Mouse (Mus musculus): Measurements from ENCODE around the gene Nfil3. TPM values are rescaled to one million over a fixed set of nuclear protein-coding genes. Genes with fewer than 3 reads are reported as not detected.

Nfil3 gene
- polyA plus RNA-seq (2014; fragmentation: Nextera tagmentation; extraction: Ambion mirVana) = 15.9 and 18.9 TPM in 2 replicates

- peak within 1 kb of the TSS; percentile 99 for H3K4me2 ChIP-seq (replicated peaks; ENCODE audit: low read depth, low read length)
- ATAC-seq (ENCODE audit: low FRiP score, low TSS enrichment) = peak; percentile 88
- H3K27ac ChIP-seq (ENCODE audit: low read depth, low read length) = peak within 1 kb of the TSS; percentile 86
- H3K9ac ChIP-seq (ENCODE audit: low read depth, low read length) = peak within 1 kb of the TSS; percentile 79
- H3K27me3 ChIP-seq (ENCODE audit: control insufficient read depth, insufficient read depth, low read length) = peaks cover 6% of the 10 kb centered on the region; the same call in 1 of the 2 replicates
- H3K4me3 ChIP-seq (ENCODE audit: low read length) = peak within 1 kb of the TSS; percentile 90
- H3K36me3 ChIP-seq (ENCODE audit: control insufficient read depth, insufficient read depth, low read length) = no peaks in the 10 kb centered on the region
- no peaks in the 10 kb centered on the region for H3K9me3 ChIP-seq (ENCODE audit: control insufficient read depth, low read length)
- H3K4me1 ChIP-seq (ENCODE audit: control insufficient read depth, insufficient read depth, low read length) = peaks cover 23% of the 10 kb centered on the region
- WGBS = 0% methylated on average over 23 of the region's 79 CpGs
Measured at GRCm38 (mm10) chr13:52980951-52981421, at the start of gene Nfil3. Gene Nfil3 (minus strand): TSS chr13:52981073.

DNA sequence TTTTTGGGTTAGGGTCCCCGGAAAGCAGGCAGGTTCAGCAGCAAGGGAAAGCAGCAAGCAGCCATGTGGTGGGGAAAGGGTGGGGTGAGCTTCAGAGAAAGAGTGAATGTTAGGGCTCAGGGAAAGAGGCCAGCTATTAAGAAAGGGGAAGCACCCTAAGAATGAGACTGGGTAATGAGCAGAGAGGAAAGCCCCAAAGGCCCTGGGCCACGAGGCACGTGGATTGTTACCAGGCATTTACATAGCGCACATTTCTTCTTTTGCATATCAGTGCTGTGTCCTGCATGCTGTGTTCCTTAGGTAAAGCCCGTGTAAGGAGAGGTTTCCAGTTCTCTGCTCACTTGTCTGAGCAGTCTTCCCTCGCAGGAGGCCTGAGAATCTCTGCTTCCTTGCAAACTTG lies 43.4 kb upstream of the Nfil3 start:
- Histone ChIP-seq H3K4me1 (ENCODE audit: control insufficient read depth, insufficient read depth, low read length) (no peaks in the 10 kb centered on the region), H3K4me2 (replicated peaks; ENCODE audit: low read depth, low read length) (no peak overlapping the region), H3K9me3 (ENCODE audit: control insufficient read depth, low read length) (no peaks in the 10 kb centered on the region; the same call in 1 of the 2 replicates), H3K27me3 (ENCODE audit: control insufficient read depth, insufficient read depth, low read length) (no peaks in the 10 kb centered on the region), H3K36me3 (ENCODE audit: control insufficient read depth, insufficient read depth, low read length) (no peaks in the 10 kb centered on the region), H3K4me3 (ENCODE audit: low read length) (no peak overlapping the region), H3K27ac (ENCODE audit: low read depth, low read length) (no peak overlapping the region), H3K9ac (ENCODE audit: low read depth, low read length) (no peak overlapping the region)
- no peak for ATAC-seq (ENCODE audit: low FRiP score, low TSS enrichment)
- WGBS = 62% methylated on average over 6 of the region's 6 CpGs

GRCm38 (mm10) chr13:53020282-53020681 lies 39.4 kb upstream of the Nfil3 start:
- no peaks in the 10 kb centered on the region for H3K9me3 ChIP-seq (ENCODE audit: control insufficient read depth, low read length)
- no peaks in the 10 kb centered on the region for H3K27me3 ChIP-seq (ENCODE audit: control insufficient read depth, insufficient read depth, low read length)
- H3K4me3 ChIP-seq (ENCODE audit: low read length) = no peak overlapping the region
- no peaks in the 10 kb centered on the region for H3K4me1 ChIP-seq (ENCODE audit: control insufficient read depth, insufficient read depth, low read length)
- H3K36me3 ChIP-seq (ENCODE audit: control insufficient read depth, insufficient read depth, low read length) = no peaks in the 10 kb centered on the region
- ATAC-seq (ENCODE audit: low FRiP score, low TSS enrichment) = no peak
- 36% methylated on average over 3 of the region's 3 CpGs for WGBS
- H3K4me2 ChIP-seq (replicated peaks; ENCODE audit: low read depth, low read length) = no peak overlapping the region
- no peak overlapping the region for H3K27ac ChIP-seq (ENCODE audit: low read depth, low read length)
- no peak overlapping the region for H3K9ac ChIP-seq (ENCODE audit: low read depth, low read length)

GRCm38 (mm10) chr13:53019532-53019931 lies 38.7 kb upstream of the Nfil3 start:
- H3K4me2 ChIP-seq (replicated peaks; ENCODE audit: low read depth, low read length) = no peak overlapping the region
- 92% methylated on average over 5 of the region's 9 CpGs for WGBS
- H3K4me3 ChIP-seq (ENCODE audit: low read length) = no peak overlapping the region
- H3K27me3 ChIP-seq (ENCODE audit: control insufficient read depth, insufficient read depth, low read length) = no peaks in the 10 kb centered on the region
- no peak overlapping the region for H3K9ac ChIP-seq (ENCODE audit: low read depth, low read length)
- H3K4me1 ChIP-seq (ENCODE audit: control insufficient read depth, insufficient read depth, low read length) = no peaks in the 10 kb centered on the region
- no peaks in the 10 kb centered on the region for H3K36me3 ChIP-seq (ENCODE audit: control insufficient read depth, insufficient read depth, low read length)
- H3K9me3 ChIP-seq (ENCODE audit: control insufficient read depth, low read length) = no peaks in the 10 kb centered on the region
- no peak overlapping the region for H3K27ac ChIP-seq (ENCODE audit: low read depth, low read length)
- no peak for ATAC-seq (ENCODE audit: low FRiP score, low TSS enrichment)

DNA sequence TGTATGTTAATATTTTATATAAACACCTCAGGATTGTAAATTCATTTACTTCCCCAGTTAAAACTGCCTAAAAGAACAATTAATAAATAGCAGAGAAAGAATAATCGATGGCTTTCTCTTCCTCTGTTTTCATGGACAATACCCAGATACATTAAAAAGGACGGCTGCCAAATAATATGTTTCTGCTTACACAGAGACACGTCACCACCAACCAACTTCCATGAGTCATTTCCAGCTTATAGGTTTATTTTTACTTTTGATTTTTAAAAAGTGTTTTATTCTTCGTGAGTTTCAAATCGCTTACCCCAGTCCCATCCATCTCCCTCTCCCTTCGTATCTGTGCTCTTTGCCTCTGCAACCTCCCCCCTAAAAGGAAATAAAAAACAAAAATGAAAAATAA lies 38.1 kb upstream of the Nfil3 start:
- no peak for ATAC-seq (ENCODE audit: low FRiP score, low TSS enrichment)
- Histone ChIP-seq H3K4me3 (ENCODE audit: low read length) (no peak overlapping the region), H3K4me2 (replicated peaks; ENCODE audit: low read depth, low read length) (no peak overlapping the region), H3K9me3 (ENCODE audit: control insufficient read depth, low read length) (no peaks in the 10 kb centered on the region), H3K27me3 (ENCODE audit: control insufficient read depth, insufficient read depth, low read length) (no peaks in the 10 kb centered on the region), H3K9ac (ENCODE audit: low read depth, low read length) (no peak overlapping the region), H3K36me3 (ENCODE audit: control insufficient read depth, insufficient read depth, low read length) (no peaks in the 10 kb centered on the region), H3K4me1 (ENCODE audit: control insufficient read depth, insufficient read depth, low read length) (no peaks in the 10 kb centered on the region), H3K27ac (ENCODE audit: low read depth, low read length) (no peak overlapping the region)
- WGBS = 94% methylated on average over 6 of the region's 6 CpGs

DNA sequence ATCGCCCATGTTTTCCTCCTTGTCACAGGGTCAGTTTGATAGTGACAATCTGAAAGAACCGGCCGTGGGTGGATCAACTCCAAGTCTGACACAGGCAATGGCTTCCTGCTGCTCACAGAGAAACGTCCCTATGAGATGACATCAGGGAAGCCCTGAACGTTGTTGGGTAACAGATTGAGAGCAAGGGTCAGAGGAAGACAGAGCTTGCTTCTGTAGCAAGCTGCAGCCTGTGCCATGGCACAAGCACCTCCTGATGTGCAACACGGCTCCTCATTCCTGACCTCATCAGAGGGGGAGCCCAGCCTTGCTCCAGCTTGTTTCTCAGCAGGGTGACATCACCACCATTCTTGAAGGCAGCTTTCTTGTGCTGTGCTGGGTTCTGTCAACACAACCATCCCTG lies 37.1 kb upstream of the Nfil3 start:
- no peaks in the 10 kb centered on the region for H3K4me1 ChIP-seq (ENCODE audit: control insufficient read depth, insufficient read depth, low read length)
- no peaks in the 10 kb centered on the region for H3K27me3 ChIP-seq (ENCODE audit: control insufficient read depth, insufficient read depth, low read length)

DNA sequence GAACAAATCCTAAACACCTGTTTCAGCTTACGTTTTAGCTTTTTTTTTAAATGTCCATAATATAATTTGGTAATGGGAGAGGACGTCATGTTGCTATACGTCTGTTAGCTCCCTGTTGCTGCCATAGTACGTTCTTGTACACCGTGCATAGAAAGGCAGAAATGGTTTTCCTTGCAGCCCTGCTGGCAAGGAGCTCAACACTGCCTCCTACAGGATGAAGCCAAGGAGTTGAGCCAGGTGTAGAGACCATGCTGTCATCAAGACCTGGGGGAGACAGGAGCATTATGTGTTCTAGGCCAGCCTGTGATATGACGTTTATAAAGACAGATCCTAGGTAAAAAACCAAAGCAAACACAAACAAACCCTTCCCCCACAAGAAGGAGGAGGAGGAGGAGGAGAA lies 36.2 kb upstream of the Nfil3 start:
- Histone ChIP-seq H3K27ac (ENCODE audit: low read depth, low read length) (no peak overlapping the region), H3K4me1 (ENCODE audit: control insufficient read depth, insufficient read depth, low read length) (no peaks in the 10 kb centered on the region), H3K9me3 (ENCODE audit: control insufficient read depth, low read length) (no peaks in the 10 kb centered on the region), H3K4me2 (replicated peaks; ENCODE audit: low read depth, low read length) (no peak overlapping the region), H3K27me3 (ENCODE audit: control insufficient read depth, insufficient read depth, low read length) (no peaks in the 10 kb centered on the region), H3K9ac (ENCODE audit: low read depth, low read length) (no peak overlapping the region), H3K36me3 (ENCODE audit: control insufficient read depth, insufficient read depth, low read length) (no peaks in the 10 kb centered on the region), H3K4me3 (ENCODE audit: low read length) (no peak overlapping the region)
- WGBS = 78% methylated on average over 6 of the region's 6 CpGs
- ATAC-seq (ENCODE audit: low FRiP score, low TSS enrichment) = no peak

More for the DNA sequence above, 37.1 kb upstream of the Nfil3 start:
- Histone ChIP-seq H3K4me3 (ENCODE audit: low read length) (no peak overlapping the region), H3K36me3 (ENCODE audit: control insufficient read depth, insufficient read depth, low read length) (no peaks in the 10 kb centered on the region), H3K27ac (ENCODE audit: low read depth, low read length) (no peak overlapping the region), H3K9me3 (ENCODE audit: control insufficient read depth, low read length) (no peaks in the 10 kb centered on the region), H3K4me2 (replicated peaks; ENCODE audit: low read depth, low read length) (no peak overlapping the region), H3K9ac (ENCODE audit: low read depth, low read length) (no peak overlapping the region)
- ATAC-seq (ENCODE audit: low FRiP score, low TSS enrichment) = no peak
- 64% methylated on average over 6 of the region's 6 CpGs for WGBS

DNA sequence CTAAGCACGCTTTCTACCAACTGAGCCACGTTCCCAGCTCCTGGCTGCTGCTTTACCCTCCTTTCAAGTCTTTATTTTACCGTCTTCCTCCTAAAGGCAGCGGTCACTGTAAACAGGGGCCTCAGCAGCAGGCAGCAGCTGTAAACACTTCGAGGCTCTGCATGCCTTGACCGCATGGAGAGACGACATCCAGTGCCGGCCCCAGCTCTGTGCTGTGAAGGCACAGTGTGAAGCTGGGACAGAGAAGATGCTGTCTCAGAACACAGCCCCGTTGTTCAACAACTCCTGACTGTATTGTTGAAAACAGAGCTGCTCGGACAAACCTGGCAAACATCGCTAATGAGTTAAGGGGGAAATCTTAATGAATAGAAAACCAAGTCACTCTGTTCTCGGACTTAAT lies 30.6 kb upstream of the Nfil3 start:
- ATAC-seq (ENCODE audit: low FRiP score, low TSS enrichment) = no peak
- H3K27ac ChIP-seq (ENCODE audit: low read depth, low read length) = no peak overlapping the region
- H3K4me3 ChIP-seq (ENCODE audit: low read length) = no peak overlapping the region
- no peak overlapping the region for H3K4me2 ChIP-seq (replicated peaks; ENCODE audit: low read depth, low read length)
- no peaks in the 10 kb centered on the region for H3K9me3 ChIP-seq (ENCODE audit: control insufficient read depth, low read length)
- H3K36me3 ChIP-seq (ENCODE audit: control insufficient read depth, insufficient read depth, low read length) = no peaks in the 10 kb centered on the region
- no peaks in the 10 kb centered on the region for H3K4me1 ChIP-seq (ENCODE audit: control insufficient read depth, insufficient read depth, low read length)
- no peaks in the 10 kb centered on the region for H3K27me3 ChIP-seq (ENCODE audit: control insufficient read depth, insufficient read depth, low read length)
- H3K9ac ChIP-seq (ENCODE audit: low read depth, low read length) = no peak overlapping the region
- WGBS = 17% methylated on average over 12 of the region's 12 CpGs

GRCm38 (mm10) chr13:53008489-53009184 lies 27.8 kb upstream of the Nfil3 start:
- ATAC-seq (ENCODE audit: low FRiP score, low TSS enrichment) = no peak
- Histone ChIP-seq H3K4me2 (replicated peaks; ENCODE audit: low read depth, low read length) (no peak overlapping the region), H3K27ac (ENCODE audit: low read depth, low read length) (no peak overlapping the region), H3K4me1 (ENCODE audit: control insufficient read depth, insufficient read depth, low read length) (no peaks in the 10 kb centered on the region), H3K27me3 (ENCODE audit: control insufficient read depth, insufficient read depth, low read length) (no peaks in the 10 kb centered on the region), H3K4me3 (ENCODE audit: low read length) (no peak overlapping the region), H3K9ac (ENCODE audit: low read depth, low read length) (no peak overlapping the region), H3K9me3 (ENCODE audit: control insufficient read depth, low read length) (no peaks in the 10 kb centered on the region), H3K36me3 (ENCODE audit: control insufficient read depth, insufficient read depth, low read length) (no peaks in the 10 kb centered on the region)
- 72% methylated on average over 7 of the region's 7 CpGs for WGBS
